Mouse (Mus musculus): ENCODE measurements around the gene Ciita. TPM values are rescaled to one million over a fixed set of nuclear protein-coding genes. Genes with fewer than 3 reads are reported as not detected.

Gene Ciita
- polyA plus RNA-seq, 1 experiment from 2014 or later, result 0.59 TPM

GRCm38 (mm10) chr16:10489483-10489882, 9.6 kb downstream of the Ciita start:
- Histone ChIP-seq H3K4me3 (ENCODE audit: control insufficient read depth in 1 of 2, insufficient read depth in 1 of 2, low read depth in 1 of 2, low read length in 2 of 2) (peak overlapping the region; percentile 26 to 27), H3K27me3 (ENCODE audit: control insufficient read depth, insufficient read depth, low read length) (peaks cover 16% of the 10 kb centered on the region), H3K4me2 (ENCODE audit: low read length) (peak overlapping the region; percentile 68), H3K27ac (replicated peaks in 1 of 2; ENCODE audit: control insufficient read depth in 1 of 2, insufficient read depth in 1 of 2, low read depth in 2 of 2, low read length in 2 of 2) (no peak overlapping the region), H3K4me1 (ENCODE audit: control insufficient read depth in 2 of 2, insufficient read depth in 2 of 2, low read length in 2 of 2) (peaks cover 6 to 13% of the 10 kb centered on the region in 2 experiments), H3K9me3 (ENCODE audit: control insufficient read depth, low read length) (no peaks in the 10 kb centered on the region), H3K9ac (ENCODE audit: low read length) (peak overlapping the region; percentile 56), H3K36me3 (ENCODE audit: control insufficient read depth, insufficient read depth, low read length) (no peaks in the 10 kb centered on the region)
- 5% methylated on average over 9 of the region's 9 CpGs for WGBS
- no peak for ATAC-seq (ENCODE audit: insufficient number of reproducible peaks, insufficient read depth, low FRiP score, low read depth)

DNA sequence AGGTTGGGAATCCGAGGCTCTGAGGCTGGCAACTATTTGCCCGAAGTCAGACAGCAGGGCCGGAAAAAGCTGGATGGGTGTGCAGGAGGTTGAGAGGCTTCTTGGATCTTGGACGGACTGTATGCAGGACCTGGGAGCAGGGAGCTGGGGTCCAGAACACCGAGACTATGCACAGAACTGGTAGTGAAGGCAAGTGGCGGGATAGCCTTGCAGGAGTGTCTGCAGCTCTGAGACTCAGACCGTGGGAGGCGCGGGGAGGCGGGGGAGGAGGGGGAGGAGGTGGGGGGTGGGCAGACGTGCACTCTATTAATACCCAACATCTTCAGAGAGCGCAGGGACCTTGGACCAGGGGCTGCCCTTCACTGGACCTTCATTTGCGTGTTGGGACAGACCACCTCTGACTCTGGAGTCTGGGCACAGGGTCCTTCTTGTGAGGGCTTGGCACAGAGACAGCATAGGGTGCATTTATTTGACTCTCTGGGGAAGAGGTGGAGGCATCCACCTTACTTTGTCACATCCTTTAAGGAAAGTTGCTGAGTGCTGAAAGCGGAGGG, 10.1 kb downstream of the Ciita start:
- peak overlapping the region; percentile 26 to 27 for H3K4me3 ChIP-seq (ENCODE audit: control insufficient read depth in 1 of 2, insufficient read depth in 1 of 2, low read depth in 1 of 2, low read length in 2 of 2)
- H3K4me1 ChIP-seq (ENCODE audit: control insufficient read depth in 2 of 2, insufficient read depth in 2 of 2, low read length in 2 of 2), result peaks cover 6 to 13% of the 10 kb centered on the region in 2 experiments
- peak overlapping the region; percentile 68 for H3K4me2 ChIP-seq (ENCODE audit: low read length)
- H3K9me3 ChIP-seq (ENCODE audit: control insufficient read depth, low read length), result no peaks in the 10 kb centered on the region
- H3K27ac ChIP-seq (replicated peaks in 1 of 2; ENCODE audit: control insufficient read depth in 1 of 2, insufficient read depth in 1 of 2, low read depth in 2 of 2, low read length in 2 of 2), result no peak overlapping the region
- H3K36me3 ChIP-seq (ENCODE audit: control insufficient read depth, insufficient read depth, low read length), result no peaks in the 10 kb centered on the region
- ATAC-seq (ENCODE audit: insufficient number of reproducible peaks, insufficient read depth, low FRiP score, low read depth), result no peak
- H3K27me3 ChIP-seq (ENCODE audit: control insufficient read depth, insufficient read depth, low read length), result peaks cover 16% of the 10 kb centered on the region
- peak overlapping the region; percentile 56 for H3K9ac ChIP-seq (ENCODE audit: low read length)
- WGBS, result 7% methylated on average over 13 of the region's 14 CpGs

- Histone ChIP-seq H3K9ac (ENCODE audit: low read length) (no peak overlapping the region), H3K4me3 (ENCODE audit: control insufficient read depth in 1 of 2, insufficient read depth in 1 of 2, low read depth in 1 of 2, low read length in 2 of 2) (no peak overlapping the region), H3K27ac (replicated peaks in 1 of 2; ENCODE audit: control insufficient read depth in 1 of 2, insufficient read depth in 1 of 2, low read depth in 2 of 2, low read length in 2 of 2) (no peak overlapping the region), H3K9me3 (ENCODE audit: control insufficient read depth, low read length) (no peaks in the 10 kb centered on the region), H3K27me3 (ENCODE audit: control insufficient read depth, insufficient read depth, low read length) (peaks cover 16% of the 10 kb centered on the region), H3K4me2 (ENCODE audit: low read length) (no peak overlapping the region), H3K36me3 (ENCODE audit: control insufficient read depth, insufficient read depth, low read length) (no peaks in the 10 kb centered on the region), H3K4me1 (ENCODE audit: control insufficient read depth in 2 of 2, insufficient read depth in 2 of 2, low read length in 2 of 2) (peaks cover 6 to 13% of the 10 kb centered on the region in 2 experiments)
- no peak for ATAC-seq (ENCODE audit: insufficient number of reproducible peaks, insufficient read depth, low FRiP score, low read depth)
- 73% methylated on average over 18 of the region's 18 CpGs for WGBS
These were observed 10.8 kb downstream of the Ciita start for GRCm38 (mm10) chr16:10490503-10491150.

- Histone ChIP-seq H3K36me3 (ENCODE audit: control insufficient read depth, insufficient read depth, low read length) (no peaks in the 10 kb centered on the region), H3K27ac (replicated peaks in 1 of 2; ENCODE audit: control insufficient read depth in 1 of 2, insufficient read depth in 1 of 2, low read depth in 2 of 2, low read length in 2 of 2) (no peak overlapping the region), H3K27me3 (ENCODE audit: control insufficient read depth, insufficient read depth, low read length) (peaks cover 16% of the 10 kb centered on the region), H3K9ac (ENCODE audit: low read length) (no peak overlapping the region), H3K4me3 (ENCODE audit: control insufficient read depth in 1 of 2, insufficient read depth in 1 of 2, low read depth in 1 of 2, low read length in 2 of 2) (no peak overlapping the region), H3K9me3 (ENCODE audit: control insufficient read depth, low read length) (no peaks in the 10 kb centered on the region), H3K4me1 (ENCODE audit: control insufficient read depth in 2 of 2, insufficient read depth in 2 of 2, low read length in 2 of 2) (peaks cover 6 to 13% of the 10 kb centered on the region in 2 experiments), H3K4me2 (ENCODE audit: low read length) (no peak overlapping the region)
- no peak for ATAC-seq (ENCODE audit: insufficient number of reproducible peaks, insufficient read depth, low FRiP score, low read depth)
- WGBS, result 80% methylated on average over 4 of the region's 4 CpGs
These were observed 11.9 kb downstream of the Ciita start for GRCm38 (mm10) chr16:10491716-10492115.

GRCm38 (mm10) chr16:10492587-10492986, 12.7 kb downstream of the Ciita start:
- peaks cover 16% of the 10 kb centered on the region for H3K27me3 ChIP-seq (ENCODE audit: control insufficient read depth, insufficient read depth, low read length)
- peaks cover 6 to 13% of the 10 kb centered on the region in 2 experiments for H3K4me1 ChIP-seq (ENCODE audit: control insufficient read depth in 2 of 2, insufficient read depth in 2 of 2, low read length in 2 of 2)
- no peak overlapping the region for H3K4me3 ChIP-seq (ENCODE audit: control insufficient read depth in 1 of 2, insufficient read depth in 1 of 2, low read depth in 1 of 2, low read length in 2 of 2)
- H3K36me3 ChIP-seq (ENCODE audit: control insufficient read depth, insufficient read depth, low read length), result no peaks in the 10 kb centered on the region
- ATAC-seq (ENCODE audit: insufficient number of reproducible peaks, insufficient read depth, low FRiP score, low read depth), result no peak
- H3K9ac ChIP-seq (ENCODE audit: low read length), result no peak overlapping the region
- no peak overlapping the region for H3K27ac ChIP-seq (replicated peaks in 1 of 2; ENCODE audit: control insufficient read depth in 1 of 2, insufficient read depth in 1 of 2, low read depth in 2 of 2, low read length in 2 of 2)
- 79% methylated on average over 3 of the region's 3 CpGs for WGBS
- H3K4me2 ChIP-seq (ENCODE audit: low read length), result no peak overlapping the region
- H3K9me3 ChIP-seq (ENCODE audit: control insufficient read depth, low read length), result no peaks in the 10 kb centered on the region

GRCm38 (mm10) chr16:10495824-10496298, 16.0 kb downstream of the Ciita start:
- Histone ChIP-seq H3K27ac (replicated peaks in 1 of 2; ENCODE audit: control insufficient read depth in 1 of 2, insufficient read depth in 1 of 2, low read depth in 2 of 2, low read length in 2 of 2) (no peak overlapping the region), H3K36me3 (ENCODE audit: control insufficient read depth, insufficient read depth, low read length) (no peaks in the 10 kb centered on the region), H3K4me2 (ENCODE audit: low read length) (no peak overlapping the region), H3K9me3 (ENCODE audit: control insufficient read depth, low read length) (no peaks in the 10 kb centered on the region), H3K4me1 (ENCODE audit: control insufficient read depth in 2 of 2, insufficient read depth in 2 of 2, low read length in 2 of 2) (no peaks in the 10 kb centered on the region), H3K27me3 (ENCODE audit: control insufficient read depth, insufficient read depth, low read length) (peaks cover 3% of the 10 kb centered on the region), H3K4me3 (ENCODE audit: control insufficient read depth in 1 of 2, insufficient read depth in 1 of 2, low read depth in 1 of 2, low read length in 2 of 2) (no peak overlapping the region), H3K9ac (ENCODE audit: low read length) (no peak overlapping the region)
- WGBS, result 69% methylated on average over 2 of the region's 2 CpGs
- ATAC-seq (ENCODE audit: insufficient number of reproducible peaks, insufficient read depth, low FRiP score, low read depth), result no peak

- H3K36me3 ChIP-seq (ENCODE audit: control insufficient read depth, insufficient read depth, low read length), result no peaks in the 10 kb centered on the region
- H3K4me1 ChIP-seq (ENCODE audit: control insufficient read depth in 2 of 2, insufficient read depth in 2 of 2, low read length in 2 of 2), result no peaks in the 10 kb centered on the region
- no peaks in the 10 kb centered on the region for H3K9me3 ChIP-seq (ENCODE audit: control insufficient read depth, low read length)
- WGBS, result 56% methylated on average over 5 of the region's 5 CpGs
- no peak overlapping the region for H3K9ac ChIP-seq (ENCODE audit: low read length)
- no peak overlapping the region for H3K4me3 ChIP-seq (ENCODE audit: control insufficient read depth in 1 of 2, insufficient read depth in 1 of 2, low read depth in 1 of 2, low read length in 2 of 2)
- peaks cover 5% of the 10 kb centered on the region; the same call in 1 of the 2 replicates for H3K27me3 ChIP-seq (ENCODE audit: control insufficient read depth, insufficient read depth, low read length)
- no peak for ATAC-seq (ENCODE audit: insufficient number of reproducible peaks, insufficient read depth, low FRiP score, low read depth)
- H3K27ac ChIP-seq (replicated peaks in 1 of 2; ENCODE audit: control insufficient read depth in 1 of 2, insufficient read depth in 1 of 2, low read depth in 2 of 2, low read length in 2 of 2), result no peak overlapping the region
- H3K4me2 ChIP-seq (ENCODE audit: low read length), result no peak overlapping the region
These were observed 18.3 kb downstream of the Ciita start for GRCm38 (mm10) chr16:10498096-10498602.
